Mouse (Mus musculus) forebrain, embryonic 14.5 days (tissue): ENCODE measurements at regions not wholly inside any gene's neighbourhood (a gene's known extent, or its start where the extent isn't known, plus 50 kb on each side); places are given as distances from the start of the nearest gene placed in this dataset.
A peak's percentile ranks its signal among the peaks of the same experiment; 100 is the strongest.

Experiments
- ATAC-seq: fragments of 200-750 bp; cut with Nextera tagmentation; 2 replicates; pipeline ENCODE4 v1.8.0; 2017; ENCODE audit warnings: mild to moderate bottlenecking, moderate library complexity
- DNase-seq: peaks from one replicate; pipeline ENCODE4 v3.0.0-alpha.2; 2015; ENCODE audit warnings: low spot score
- H3K27ac ChIP-seq: fragments of 300-500 bp; sonication (generic); 2 replicates; pipeline ENCODE4 v1.5.1; 2014; ENCODE audit warnings: low read depth, mild to moderate bottlenecking, control low read depth, low read length, moderate library complexity
- H3K27me3 ChIP-seq: fragments of 300-500 bp; sonication (generic); replicated peaks from 2 replicates; pipeline ENCODE4 v1.6.1; 2014; ENCODE audit warnings: low read length, control low read depth, mixed read lengths; ENCODE audit not compliant: control insufficient read depth, insufficient read depth
- H3K36me3 ChIP-seq: fragments of 300-500 bp; sonication (generic); 2 replicates; pipeline ENCODE4 v1.6.1; 2014; ENCODE audit warnings: low read length, control low read depth; ENCODE audit not compliant: control insufficient read depth, insufficient read depth
- H3K4me1 ChIP-seq: fragments of 300-500 bp; sonication (generic); 2 replicates; pipeline ENCODE4 v1.6.1; 2014; ENCODE audit warnings: antibody characterized with exemption, low read length, control low read depth; ENCODE audit not compliant: control insufficient read depth, insufficient read depth
- H3K4me2 ChIP-seq: fragments of 300-500 bp; sonication (generic); 2 replicates; pipeline ENCODE4 v1.6.1; 2014; ENCODE audit warnings: mild to moderate bottlenecking, control low read depth, low read length
- H3K4me3 ChIP-seq: fragments of 300-500 bp; sonication (generic); 2 replicates; pipeline ENCODE4 v1.5.1; 2014; ENCODE audit warnings: low read depth, low read length, control low read depth
- H3K9ac ChIP-seq: fragments of 300-500 bp; sonication (generic); 2 replicates; pipeline ENCODE4 v1.6.1; 2014; ENCODE audit warnings: mild to moderate bottlenecking, low read length, control low read depth, moderate library complexity
- H3K9me3 ChIP-seq: fragments of 300-500 bp; sonication (generic); replicated peaks from 2 replicates; pipeline ENCODE4 v1.6.1; 2016; ENCODE audit warnings: low read length, control low read depth, mixed read lengths; ENCODE audit not compliant: control insufficient read depth
- WGBS: fragments of 180-500 bp; shearing (Covaris S2); extraction: QIAGEN DNeasy Blood & Tissue Kit; methylation state at CpG from one replicate; pipeline ENCODE4 v1.1.7; 2014; 5-methylcytosine and 5-hydroxymethylcytosine counted together

DNA sequence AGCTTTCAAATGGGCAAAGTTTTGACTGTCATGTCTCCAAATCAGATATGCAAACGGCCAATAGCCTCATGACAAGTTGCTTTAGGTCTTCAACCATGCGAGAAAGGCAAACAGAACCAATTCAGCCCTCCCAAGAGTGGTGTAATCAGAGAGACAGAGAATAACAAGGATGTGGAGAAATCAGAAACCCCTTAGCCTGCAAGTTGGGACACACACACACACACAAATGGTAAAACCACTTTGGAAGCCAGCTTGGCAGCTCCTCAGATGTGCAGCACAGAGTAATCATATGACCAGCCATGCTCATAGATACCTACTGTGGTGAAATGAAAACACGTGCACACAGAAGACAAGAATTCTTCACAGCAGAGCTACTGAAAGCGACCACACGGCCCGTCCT is 66.5 kb upstream of the Irx6 start:
- H3K9ac ChIP-seq = no peak overlapping the region
- no peak for DNase-seq
- no peak overlapping the region for H3K27ac ChIP-seq
- ATAC-seq = no peak
- H3K27me3 ChIP-seq = no peaks in the 10 kb centered on the region
- H3K4me3 ChIP-seq = no peak overlapping the region
- WGBS = 81% methylated on average over 6 of the region's 6 CpGs
- H3K9me3 ChIP-seq = no peaks in the 10 kb centered on the region
- H3K4me1 ChIP-seq = no peaks in the 10 kb centered on the region
- H3K36me3 ChIP-seq = no peaks in the 10 kb centered on the region
- no peak overlapping the region for H3K4me2 ChIP-seq

- Histone ChIP-seq H3K27ac (no peak overlapping the region), H3K4me2 (no peak overlapping the region), H3K9me3 (no peaks in the 10 kb centered on the region), H3K9ac (no peak overlapping the region), H3K27me3 (no peaks in the 10 kb centered on the region), H3K36me3 (no peaks in the 10 kb centered on the region), H3K4me1 (no peaks in the 10 kb centered on the region), H3K4me3 (no peak overlapping the region)
- WGBS = 89% methylated on average over 2 of the region's 2 CpGs
- no peak for DNase-seq
- ATAC-seq = no peak
Measured at GRCm38 (mm10) chr8:92609908-92610307, 64.2 kb upstream of the Irx6 start.

DNA sequence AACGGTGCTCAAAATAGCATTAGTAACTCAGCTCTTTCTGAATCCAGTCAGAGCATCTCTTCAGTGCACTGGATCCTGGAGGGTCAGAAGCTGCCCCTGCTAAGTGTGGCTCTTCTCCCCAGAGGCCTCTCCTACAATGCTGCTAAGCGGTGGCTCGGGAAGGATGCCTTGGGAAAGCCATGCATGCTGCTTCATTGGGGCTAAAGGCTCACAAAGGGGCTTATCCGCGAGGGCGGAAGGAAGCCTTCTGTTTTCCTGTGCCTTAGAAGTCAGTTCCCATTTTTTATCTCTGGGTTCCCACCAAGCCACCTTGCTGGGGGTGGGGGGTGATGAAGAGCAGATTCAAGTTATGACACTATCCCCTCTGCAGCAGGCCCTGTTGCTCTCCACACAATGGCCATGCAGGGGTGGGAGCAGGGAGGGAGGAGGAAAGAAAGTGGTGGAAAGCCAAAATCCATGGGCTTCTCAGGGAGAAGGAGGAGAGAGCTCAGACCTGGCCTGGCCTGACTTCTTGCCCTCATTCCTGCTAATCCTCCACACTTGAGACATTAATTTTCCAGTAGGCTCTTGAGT is 63.5 kb upstream of the Irx6 start:
- no peak overlapping the region for H3K27ac ChIP-seq

GRCm38 (mm10) chr8:92613486-92613885 is 60.6 kb upstream of the Irx6 start:
- Histone ChIP-seq H3K27me3 (no peaks in the 10 kb centered on the region), H3K4me3 (no peak overlapping the region), H3K36me3 (no peaks in the 10 kb centered on the region), H3K27ac (no peak overlapping the region), H3K4me1 (no peaks in the 10 kb centered on the region), H3K4me2 (no peak overlapping the region), H3K9me3 (no peaks in the 10 kb centered on the region), H3K9ac (no peak overlapping the region)
- DNase-seq (no peak), ATAC-seq (no peak)
- 55% methylated on average over 4 of the region's 4 CpGs for WGBS

More for the DNA sequence above, 63.5 kb upstream of the Irx6 start:
- DNase-seq = no peak
- 49% methylated on average over 6 of the region's 6 CpGs for WGBS
- Histone ChIP-seq H3K4me2 (no peak overlapping the region), H3K9me3 (no peaks in the 10 kb centered on the region), H3K27me3 (no peaks in the 10 kb centered on the region), H3K9ac (no peak overlapping the region), H3K4me1 (no peaks in the 10 kb centered on the region), H3K36me3 (no peaks in the 10 kb centered on the region), H3K4me3 (no peak overlapping the region)
- ATAC-seq = no peak

DNA sequence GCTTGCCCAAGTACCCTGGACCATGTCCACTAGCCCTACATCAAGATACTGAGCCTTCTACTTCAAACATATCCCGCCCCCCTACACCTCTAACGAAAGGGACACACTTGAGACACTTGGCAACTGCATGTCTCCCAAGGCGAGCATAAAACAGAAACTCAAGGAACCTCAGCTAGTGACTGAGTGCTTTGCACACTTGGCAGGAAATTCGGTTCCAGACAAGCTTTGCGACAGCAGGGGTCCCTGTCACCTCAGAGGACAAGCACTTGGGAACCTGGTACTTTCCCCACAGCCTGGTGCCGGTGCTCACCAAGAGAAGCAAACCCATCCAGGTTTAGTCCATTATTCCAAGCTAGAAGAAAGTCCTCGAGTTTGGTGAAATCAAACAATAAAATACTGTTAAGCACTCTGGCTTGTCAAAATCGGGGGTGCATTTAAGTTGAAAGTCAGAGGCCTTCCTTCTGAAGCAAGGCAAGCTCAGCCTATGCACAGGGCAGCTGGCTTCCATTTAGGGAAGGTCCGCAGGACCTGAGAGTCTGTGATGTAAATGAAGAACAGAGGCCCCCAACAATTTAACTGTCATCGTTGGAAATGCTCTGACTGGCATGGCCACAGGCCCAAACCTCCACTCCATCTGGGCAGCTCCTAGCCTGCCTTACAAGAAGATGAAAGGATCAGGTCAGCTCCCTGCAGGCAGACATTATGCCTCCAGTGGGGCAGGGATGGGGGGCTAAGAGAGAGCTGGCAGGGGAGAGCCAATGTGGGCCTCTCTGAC is 57.6 kb upstream of the Irx6 start:
- Histone ChIP-seq H3K4me2 (no peak overlapping the region), H3K27me3 (no peaks in the 10 kb centered on the region), H3K27ac (no peak overlapping the region), H3K4me3 (no peak overlapping the region), H3K4me1 (no peaks in the 10 kb centered on the region), H3K36me3 (no peaks in the 10 kb centered on the region), H3K9ac (no peak overlapping the region), H3K9me3 (no peaks in the 10 kb centered on the region)
- DNase-seq (no peak), ATAC-seq (no peak)
- WGBS = 68% methylated on average over 10 of the region's 10 CpGs

GRCm38 (mm10) chr8:92618281-92618680 is 55.8 kb upstream of the Irx6 start:
- no peak overlapping the region for H3K4me2 ChIP-seq
- DNase-seq (peak; percentile 17), ATAC-seq (no peak)
- no peaks in the 10 kb centered on the region for H3K36me3 ChIP-seq
- no peak overlapping the region for H3K27ac ChIP-seq
- no peak overlapping the region for H3K4me3 ChIP-seq
- H3K9ac ChIP-seq = no peak overlapping the region
- no peaks in the 10 kb centered on the region for H3K27me3 ChIP-seq
- no peaks in the 10 kb centered on the region for H3K9me3 ChIP-seq
- no peaks in the 10 kb centered on the region for H3K4me1 ChIP-seq
- WGBS = 83% methylated on average over 14 of the region's 14 CpGs
